Mouse (Mus musculus): ENCODE results near the gene Ugt1a6a. TPM values are rescaled to one million over a fixed set of nuclear protein-coding genes. Genes with fewer than 3 reads are reported as not detected.

The Ugt1a6a gene
- total RNA-seq, 1 experiment: not detected

DNA sequence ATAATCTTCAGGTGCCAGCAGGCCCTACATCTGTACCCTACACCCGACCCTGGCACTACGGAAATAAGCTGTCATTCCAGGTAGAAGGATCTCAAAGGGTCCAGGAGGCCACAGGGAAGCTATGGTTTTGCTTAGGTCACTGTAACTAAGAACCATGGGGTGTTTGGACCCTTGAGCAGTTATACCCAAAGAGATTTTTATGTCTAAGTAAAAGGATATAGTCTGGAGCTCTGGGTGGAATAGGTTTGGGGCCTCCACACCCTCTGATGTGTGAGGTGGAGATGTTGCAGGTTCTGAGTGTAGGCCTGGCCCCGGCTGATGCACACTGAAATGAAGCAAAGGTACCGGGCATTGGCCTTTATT, 99.6 kb downstream of the Ugt1a6a start:
- in situ Hi-C loops (cut with MboI; ENCODE audit: low sequenced_read_pairs in 2 of 2, unreplicated experiment in 2 of 2): no loop called here
- TF ChIP-seq ZNF384 (IDR thresholded peaks at IDR 0.05; ENCODE audit: low read depth, low read length): no peak
- TF ChIP-seq ZC3H11A (IDR thresholded peaks at IDR 0.05; ENCODE audit: borderline replicate concordance, low read depth, low read length): no peak
- TF ChIP-seq HCFC1 (IDR thresholded peaks at IDR 0.05; ENCODE audit: borderline replicate concordance, insufficient read depth, low read length): no peak
- no peak for TF ChIP-seq CHD2 (IDR thresholded peaks at IDR 0.05; ENCODE audit: low read depth, low read length)
- TF ChIP-seq MAFK (IDR thresholded peaks at IDR 0.05; ENCODE audit: insufficient read depth, low read depth, low read length): no peak
- Histone ChIP-seq H3K9ac (ENCODE audit: insufficient read depth, low read depth, low read length, poor library complexity, severe bottlenecking) (no peak overlapping the region), H3K4me1 (ENCODE audit: control insufficient read depth in 2 of 2, insufficient read depth in 2 of 2, low read length in 2 of 2, poor library complexity in 1 of 2) (no peaks in the 10 kb centered on the region), H3K36me3 (ENCODE audit: control insufficient read depth, insufficient read depth, low read length, poor library complexity, severe bottlenecking) (no peaks in the 10 kb centered on the region), H3K9me3 (ENCODE audit: control insufficient read depth, insufficient read depth, low read depth, low read length) (no peaks in the 10 kb centered on the region), H3K4me3 (ENCODE audit: insufficient read depth in 1 of 2, low read depth in 1 of 2, low read length in 2 of 2, poor library complexity in 1 of 2, severe bottlenecking in 1 of 2) (no peak overlapping the region), H3K27ac (ENCODE audit: insufficient read depth, low read depth, low read length, poor library complexity, severe bottlenecking) (no peak overlapping the region)
- no peak for DNase-seq (ENCODE audit: low read depth, low spot score)

DNA sequence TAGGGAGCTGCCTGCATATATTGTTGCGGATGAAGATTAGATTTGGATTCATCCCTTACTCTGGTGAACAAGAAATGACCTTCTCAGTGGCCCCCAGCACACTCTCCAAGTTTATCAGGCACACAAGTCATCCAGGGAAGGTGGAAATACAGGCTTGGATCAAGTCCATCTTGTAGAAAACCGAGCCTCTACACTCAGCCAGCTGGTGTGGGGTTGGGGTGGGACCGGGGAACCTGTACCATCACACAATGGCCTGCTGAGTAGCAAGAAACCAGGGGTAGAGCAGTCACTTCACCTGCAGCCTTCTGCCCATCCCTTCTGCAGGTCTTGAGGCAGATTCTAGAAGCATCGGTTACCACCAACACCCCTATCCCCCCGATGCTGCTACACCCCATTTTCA, 100.0 kb downstream of the Ugt1a6a start:
- Histone ChIP-seq H3K4me1 (ENCODE audit: control insufficient read depth in 2 of 2, insufficient read depth in 2 of 2, low read length in 2 of 2, poor library complexity in 1 of 2) (no peaks in the 10 kb centered on the region), H3K36me3 (ENCODE audit: control insufficient read depth, insufficient read depth, low read length, poor library complexity, severe bottlenecking) (no peaks in the 10 kb centered on the region), H3K9ac (ENCODE audit: insufficient read depth, low read depth, low read length, poor library complexity, severe bottlenecking) (no peak overlapping the region), H3K27ac (ENCODE audit: insufficient read depth, low read depth, low read length, poor library complexity, severe bottlenecking) (no peak overlapping the region), H3K9me3 (ENCODE audit: control insufficient read depth, insufficient read depth, low read depth, low read length) (no peaks in the 10 kb centered on the region), H3K4me3 (ENCODE audit: insufficient read depth in 1 of 2, low read depth in 1 of 2, low read length in 2 of 2, poor library complexity in 1 of 2, severe bottlenecking in 1 of 2) (no peak overlapping the region)
- DNase-seq (ENCODE audit: low read depth, low spot score): no peak
- TF ChIP-seq ZC3H11A (IDR thresholded peaks at IDR 0.05; ENCODE audit: borderline replicate concordance, low read depth, low read length): no peak
- no peak for TF ChIP-seq MAFK (IDR thresholded peaks at IDR 0.05; ENCODE audit: insufficient read depth, low read depth, low read length)
- TF ChIP-seq HCFC1 (IDR thresholded peaks at IDR 0.05; ENCODE audit: borderline replicate concordance, insufficient read depth, low read length): no peak
- no peak for TF ChIP-seq CHD2 (IDR thresholded peaks at IDR 0.05; ENCODE audit: low read depth, low read length)
- TF ChIP-seq ZNF384 (IDR thresholded peaks at IDR 0.05; ENCODE audit: low read depth, low read length): no peak
- in situ Hi-C loops (cut with MboI; ENCODE audit: low sequenced_read_pairs in 2 of 2, unreplicated experiment in 2 of 2): no loop called here

DNA sequence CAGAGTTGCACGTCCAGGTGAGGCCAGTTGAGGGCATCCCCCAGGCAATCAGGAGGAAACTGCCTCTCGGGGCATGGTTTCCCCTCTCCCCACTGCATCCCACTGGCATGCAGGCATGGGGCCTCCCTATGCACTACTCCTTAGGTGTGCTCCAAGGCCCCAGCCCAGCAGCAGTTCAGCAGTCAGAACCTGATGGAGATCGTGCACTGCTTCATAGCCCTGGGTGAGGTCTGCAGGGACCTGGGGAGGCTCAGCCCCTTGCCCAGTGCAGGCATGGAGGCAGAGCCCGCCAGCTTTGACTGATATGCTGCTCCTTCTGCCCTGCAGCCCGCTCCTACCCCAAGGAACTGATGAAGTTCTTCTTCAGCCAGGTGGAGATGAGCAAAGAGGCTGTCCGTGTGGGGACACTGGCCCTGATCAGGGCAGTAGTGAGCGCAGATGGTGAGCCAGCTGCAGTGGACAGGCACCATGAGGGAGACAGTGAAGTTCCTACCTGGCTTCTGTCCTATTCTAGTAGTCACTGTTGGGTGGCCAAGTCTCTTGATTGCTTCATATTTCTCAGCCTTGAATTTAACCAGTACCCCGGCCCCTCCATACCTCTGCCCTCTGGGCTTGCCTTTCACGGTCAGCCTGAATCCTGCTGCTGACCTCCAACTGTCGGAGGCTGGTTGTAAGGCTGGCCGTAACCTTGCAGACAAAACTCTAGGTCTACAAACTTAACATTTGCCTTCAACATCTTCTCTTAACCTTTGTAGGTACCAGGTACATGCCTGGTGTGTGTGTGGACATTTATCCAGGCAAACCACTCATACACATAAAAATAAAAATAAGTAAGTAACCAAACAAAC, 100.7 kb downstream of the Ugt1a6a start:
- no peak overlapping the region; the same call in 1 of the 2 replicates for H3K27ac ChIP-seq (ENCODE audit: insufficient read depth, low read depth, low read length, poor library complexity, severe bottlenecking)
- no peak for DNase-seq (ENCODE audit: low read depth, low spot score)
- H3K36me3 ChIP-seq (ENCODE audit: control insufficient read depth, insufficient read depth, low read length, poor library complexity, severe bottlenecking): no peaks in the 10 kb centered on the region
- H3K9ac ChIP-seq (ENCODE audit: insufficient read depth, low read depth, low read length, poor library complexity, severe bottlenecking): no peak overlapping the region
- no peaks in the 10 kb centered on the region for H3K4me1 ChIP-seq (ENCODE audit: control insufficient read depth in 2 of 2, insufficient read depth in 2 of 2, low read length in 2 of 2, poor library complexity in 1 of 2)
- in situ Hi-C loops (cut with MboI; ENCODE audit: low sequenced_read_pairs in 2 of 2, unreplicated experiment in 2 of 2): no loop called here
- no peak for TF ChIP-seq HCFC1 (IDR thresholded peaks at IDR 0.05; ENCODE audit: borderline replicate concordance, insufficient read depth, low read length)
- TF ChIP-seq CHD2 (IDR thresholded peaks at IDR 0.05; ENCODE audit: low read depth, low read length): no peak
- TF ChIP-seq MAFK (IDR thresholded peaks at IDR 0.05; ENCODE audit: insufficient read depth, low read depth, low read length): no peak
- TF ChIP-seq ZC3H11A (IDR thresholded peaks at IDR 0.05; ENCODE audit: borderline replicate concordance, low read depth, low read length): no peak
- TF ChIP-seq ZNF384 (IDR thresholded peaks at IDR 0.05; ENCODE audit: low read depth, low read length): no peak
- no peaks in the 10 kb centered on the region for H3K9me3 ChIP-seq (ENCODE audit: control insufficient read depth, insufficient read depth, low read depth, low read length)
- no peak overlapping the region for H3K4me3 ChIP-seq (ENCODE audit: insufficient read depth in 1 of 2, low read depth in 1 of 2, low read length in 2 of 2, poor library complexity in 1 of 2, severe bottlenecking in 1 of 2)

DNA sequence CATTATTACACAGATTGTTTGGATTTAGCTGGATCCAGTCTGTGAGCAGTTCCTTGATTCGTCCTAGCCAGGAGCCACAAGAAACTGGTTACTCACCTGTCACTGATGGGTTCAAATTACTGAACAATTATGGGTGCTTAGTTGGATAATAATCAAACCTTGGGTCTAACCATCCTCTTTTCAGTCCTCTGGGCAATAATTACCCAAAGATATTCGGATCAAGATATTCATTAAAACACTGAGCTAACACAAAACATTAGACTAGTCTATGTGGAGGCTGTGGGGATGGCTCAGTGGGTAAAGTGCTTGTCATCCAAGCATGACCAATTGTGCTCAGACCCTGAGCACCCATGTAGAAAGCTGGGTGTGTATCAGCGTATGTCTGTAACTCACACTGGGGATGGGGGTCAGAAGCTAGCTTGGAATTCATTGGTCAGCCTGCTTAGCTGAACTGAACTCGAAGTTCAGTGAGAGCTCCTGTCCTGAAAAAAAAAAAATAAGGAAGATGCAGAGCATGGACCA, 101.3 kb downstream of the Ugt1a6a start:
- Histone ChIP-seq H3K36me3 (ENCODE audit: control insufficient read depth, insufficient read depth, low read length, poor library complexity, severe bottlenecking) (no peaks in the 10 kb centered on the region), H3K9me3 (ENCODE audit: control insufficient read depth, insufficient read depth, low read depth, low read length) (no peaks in the 10 kb centered on the region), H3K4me3 (ENCODE audit: insufficient read depth in 1 of 2, low read depth in 1 of 2, low read length in 2 of 2, poor library complexity in 1 of 2, severe bottlenecking in 1 of 2) (no peak overlapping the region), H3K27ac (ENCODE audit: insufficient read depth, low read depth, low read length, poor library complexity, severe bottlenecking) (no peak overlapping the region), H3K9ac (ENCODE audit: insufficient read depth, low read depth, low read length, poor library complexity, severe bottlenecking) (no peak overlapping the region), H3K4me1 (ENCODE audit: control insufficient read depth in 2 of 2, insufficient read depth in 2 of 2, low read length in 2 of 2, poor library complexity in 1 of 2) (no peaks in the 10 kb centered on the region)
- DNase-seq (ENCODE audit: low read depth, low spot score): no peak
- in situ Hi-C loops (cut with MboI; ENCODE audit: low sequenced_read_pairs in 2 of 2, unreplicated experiment in 2 of 2): no loop called here
- TF ChIP-seq ZNF384 (IDR thresholded peaks at IDR 0.05; ENCODE audit: low read depth, low read length) (no peak), MAFK (IDR thresholded peaks at IDR 0.05; ENCODE audit: insufficient read depth, low read depth, low read length) (no peak), CHD2 (IDR thresholded peaks at IDR 0.05; ENCODE audit: low read depth, low read length) (no peak), HCFC1 (IDR thresholded peaks at IDR 0.05; ENCODE audit: borderline replicate concordance, insufficient read depth, low read length) (no peak), ZC3H11A (IDR thresholded peaks at IDR 0.05; ENCODE audit: borderline replicate concordance, low read depth, low read length) (no peak)

Data from ES-E14 (cell line).